Mouse (Mus musculus): ENCODE data around the gene Pth1r.

Gene Pth1r

GRCm38 (mm10) chr9:110738054-110738453 lies 8.9 kb downstream of the Pth1r start:
- TF ChIP-seq GATA4 (IDR thresholded peaks at IDR 0.05; ENCODE audit: insufficient replicate concordance, low read length), result no peak

GRCm38 (mm10) chr9:110736362-110736761 lies 10.6 kb downstream of the Pth1r start:
- TF ChIP-seq GATA4 (IDR thresholded peaks at IDR 0.05; ENCODE audit: insufficient replicate concordance, low read length), result no peak

GRCm38 (mm10) chr9:110734154-110734553 lies 12.8 kb downstream of the Pth1r start:
- no peak for TF ChIP-seq GATA4 (IDR thresholded peaks at IDR 0.05; ENCODE audit: insufficient replicate concordance, low read length)

- no peak for TF ChIP-seq GATA4 (IDR thresholded peaks at IDR 0.05; ENCODE audit: insufficient replicate concordance, low read length)
Measured at GRCm38 (mm10) chr9:110733102-110733501, 13.8 kb downstream of the Pth1r start.

GRCm38 (mm10) chr9:110732623-110733022 lies 14.3 kb downstream of the Pth1r start:
- TF ChIP-seq GATA4 (IDR thresholded peaks at IDR 0.05; ENCODE audit: insufficient replicate concordance, low read length), result no peak

- TF ChIP-seq GATA4 (IDR thresholded peaks at IDR 0.05; ENCODE audit: insufficient replicate concordance, low read length), result no peak
Measured at GRCm38 (mm10) chr9:110731859-110732258, 15.1 kb downstream of the Pth1r start.

GRCm38 (mm10) chr9:110729841-110730240 lies 17.1 kb downstream of the Pth1r start:
- TF ChIP-seq GATA4 (IDR thresholded peaks at IDR 0.05; ENCODE audit: insufficient replicate concordance, low read length), result no peak

GRCm38 (mm10) chr9:110726867-110727266 lies 20.1 kb downstream of the Pth1r start:
- TF ChIP-seq GATA4 (IDR thresholded peaks at IDR 0.05; ENCODE audit: insufficient replicate concordance, low read length), result no peak

- no peak for TF ChIP-seq GATA4 (IDR thresholded peaks at IDR 0.05; ENCODE audit: insufficient replicate concordance, low read length)
Measured at GRCm38 (mm10) chr9:110725721-110726135, 21.2 kb downstream of the Pth1r start.

- no peak for TF ChIP-seq GATA4 (IDR thresholded peaks at IDR 0.05; ENCODE audit: insufficient replicate concordance, low read length)
Measured at GRCm38 (mm10) chr9:110722060-110722459, 24.9 kb downstream of the Pth1r start.

GRCm38 (mm10) chr9:110719977-110720376 lies 27.0 kb downstream of the Pth1r start:
- TF ChIP-seq GATA4 (IDR thresholded peaks at IDR 0.05; ENCODE audit: insufficient replicate concordance, low read length), result no peak

- TF ChIP-seq GATA4 (IDR thresholded peaks at IDR 0.05; ENCODE audit: insufficient replicate concordance, low read length), result no peak
Measured at GRCm38 (mm10) chr9:110718810-110719209, 28.1 kb downstream of the Pth1r start.

GRCm38 (mm10) chr9:110718071-110718470 lies 28.9 kb downstream of the Pth1r start:
- no peak for TF ChIP-seq GATA4 (IDR thresholded peaks at IDR 0.05; ENCODE audit: insufficient replicate concordance, low read length)

GRCm38 (mm10) chr9:110716775-110717174 lies 30.2 kb downstream of the Pth1r start:
- no peak for TF ChIP-seq GATA4 (IDR thresholded peaks at IDR 0.05; ENCODE audit: insufficient replicate concordance, low read length)

GRCm38 (mm10) chr9:110715426-110715825 lies 31.5 kb downstream of the Pth1r start:
- no peak for TF ChIP-seq GATA4 (IDR thresholded peaks at IDR 0.05; ENCODE audit: insufficient replicate concordance, low read length)

GRCm38 (mm10) chr9:110713389-110713788 lies 33.6 kb downstream of the Pth1r start:
- TF ChIP-seq GATA4 (IDR thresholded peaks at IDR 0.05; ENCODE audit: insufficient replicate concordance, low read length), result no peak

GRCm38 (mm10) chr9:110712545-110712944 lies 34.4 kb downstream of the Pth1r start:
- no peak for TF ChIP-seq GATA4 (IDR thresholded peaks at IDR 0.05; ENCODE audit: insufficient replicate concordance, low read length)

GRCm38 (mm10) chr9:110711996-110712395 lies 34.9 kb downstream of the Pth1r start:
- TF ChIP-seq GATA4 (IDR thresholded peaks at IDR 0.05; ENCODE audit: insufficient replicate concordance, low read length), result no peak
